Mouse (Mus musculus): ENCODE measurements at regions not wholly inside any gene's neighbourhood (a gene's known extent, or its start where the extent isn't known, plus 50 kb on each side); places are given as distances from the start of the nearest gene placed in this dataset.

GRCm38 (mm10) chr11:114199081-114199586 is 132.3 kb upstream of the Sdk2 start:
- DNase-seq: peak; percentile 19

GRCm38 (mm10) chr11:114198317-114199032 is 131.6 kb upstream of the Sdk2 start:
- peak; percentile 97 for DNase-seq

DNA sequence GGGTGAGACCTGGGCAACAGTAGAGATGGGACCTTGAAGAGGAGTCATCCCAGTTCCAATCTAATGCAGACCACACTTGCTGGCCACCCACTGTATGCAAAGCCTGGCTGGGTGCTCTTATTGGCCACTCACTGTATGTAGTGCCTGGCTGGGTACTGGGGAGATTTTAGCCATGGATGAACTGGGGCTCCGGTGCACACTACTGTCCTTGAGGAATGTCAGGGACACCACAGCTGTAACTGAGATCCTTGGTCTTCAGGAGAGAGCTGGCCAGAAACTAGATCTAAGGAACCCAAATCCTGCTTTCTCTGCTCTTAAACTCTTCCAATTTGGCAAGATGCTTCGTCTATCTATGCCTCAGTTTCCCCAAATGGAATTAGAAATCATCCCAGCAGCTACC is 128.4 kb upstream of the Sdk2 start:
- DNase-seq: no peak

DNA sequence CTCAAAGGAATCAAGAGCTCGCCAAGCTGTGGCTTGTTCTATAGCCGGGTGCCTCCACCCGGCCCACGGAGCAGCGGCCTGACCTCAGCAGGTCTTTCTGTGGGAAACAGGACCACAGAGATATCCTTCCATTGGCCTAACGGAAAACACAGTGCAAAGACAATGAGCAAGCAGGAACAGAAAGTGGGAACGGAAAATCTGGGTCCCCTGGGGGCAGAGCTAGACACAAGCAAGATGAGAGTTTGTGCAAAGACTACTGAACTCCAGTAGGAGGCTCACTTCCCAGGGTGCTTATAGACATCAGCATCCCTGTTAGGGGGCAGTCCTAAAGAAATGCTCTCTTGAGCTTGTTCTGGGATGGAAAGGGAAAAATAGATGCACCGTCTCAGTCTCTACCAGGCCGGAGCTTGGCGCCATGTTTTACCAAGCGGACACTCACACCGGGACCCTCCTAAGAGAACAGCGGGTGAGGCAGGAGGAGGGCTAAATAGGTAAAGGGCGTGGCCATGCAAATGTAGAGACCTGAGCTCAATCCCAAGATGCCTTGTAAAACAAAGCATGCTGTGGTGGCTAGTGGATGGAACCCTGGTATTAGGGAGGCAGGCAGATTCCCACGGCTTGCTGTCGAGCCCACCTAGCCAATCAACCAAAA is 127.3 kb upstream of the Sdk2 start:
- DNase-seq: no peak

GRCm38 (mm10) chr11:114193018-114193417 is 126.2 kb upstream of the Sdk2 start:
- DNase-seq: no peak

DNA sequence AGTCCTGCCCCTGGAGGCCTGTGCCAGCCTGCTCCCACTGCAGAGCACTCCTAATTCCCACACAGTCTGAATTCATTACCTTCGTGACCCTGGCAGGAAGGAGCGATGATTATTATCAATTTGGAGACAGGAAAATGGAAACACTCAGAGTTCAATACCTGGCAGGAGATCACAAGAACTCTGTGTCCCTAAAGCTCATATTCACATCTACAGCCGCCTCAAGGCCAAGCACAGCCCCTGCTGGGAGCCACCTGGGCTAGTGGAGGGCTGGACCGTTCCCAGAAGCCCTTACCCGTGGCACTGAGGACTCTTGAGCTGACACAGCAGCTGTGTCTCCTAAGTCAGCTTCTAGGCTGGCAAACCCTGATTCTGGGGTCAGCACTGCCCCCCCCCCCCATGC is 124.8 kb upstream of the Sdk2 start:
- DNase-seq: no peak

DNA sequence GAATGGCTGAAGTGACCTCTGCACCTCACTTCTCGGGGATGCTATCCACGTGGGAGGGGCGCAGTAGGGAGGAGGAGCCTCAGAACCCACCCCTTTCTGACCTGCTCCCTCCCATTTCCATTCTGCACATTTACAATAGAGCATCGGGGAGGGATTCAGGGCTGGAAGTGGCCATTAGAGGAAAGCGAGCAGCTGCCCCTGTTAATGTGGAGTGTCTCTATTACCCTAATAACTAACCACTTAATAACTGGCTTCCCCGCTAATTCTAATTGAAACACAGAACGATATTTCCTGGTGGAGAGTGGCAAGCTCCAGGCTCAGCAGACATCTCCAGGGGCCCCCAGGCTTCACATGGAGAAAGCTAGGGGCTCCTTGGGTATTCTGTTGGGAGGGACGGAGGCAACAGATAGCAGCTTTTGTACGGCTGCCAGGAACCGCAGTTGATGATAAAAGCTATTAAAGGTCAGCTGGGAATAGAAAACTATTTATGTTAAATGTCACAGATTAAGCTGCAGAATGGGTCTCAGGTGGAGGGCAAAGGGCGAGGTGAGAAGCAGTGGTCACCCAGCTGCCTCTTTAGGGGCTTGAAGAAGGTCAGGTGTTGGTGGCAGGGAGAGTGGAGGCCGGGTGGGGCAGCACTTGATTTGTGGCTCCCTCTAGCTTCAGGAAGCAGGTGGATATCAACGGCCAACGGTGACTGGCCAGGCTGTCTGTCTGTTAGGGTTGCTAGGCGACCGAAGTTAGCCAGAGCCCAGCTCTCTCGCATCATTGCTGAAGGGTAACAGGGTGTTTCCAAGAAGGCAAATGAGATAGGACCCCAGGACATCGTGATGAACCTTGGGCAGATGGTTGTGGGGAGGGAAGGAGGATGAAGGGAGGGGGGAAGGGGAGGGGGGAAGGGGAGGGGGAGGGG is 118.4 kb upstream of the Sdk2 start:
- DNase-seq: peak; percentile 51

GRCm38 (mm10) chr11:114184431-114184830 is 117.6 kb upstream of the Sdk2 start:
- no peak for DNase-seq

GRCm38 (mm10) chr11:114183231-114183630 is 116.4 kb upstream of the Sdk2 start:
- DNase-seq: no peak

- DNase-seq: peak; percentile 15
These were observed 112.1 kb upstream of the Sdk2 start for GRCm38 (mm10) chr11:114178746-114179472.

GRCm38 (mm10) chr11:114177789-114178188 is 110.9 kb upstream of the Sdk2 start:
- no peak for DNase-seq

- DNase-seq: no peak
These were observed 110.4 kb upstream of the Sdk2 start for GRCm38 (mm10) chr11:114177281-114177680.

GRCm38 (mm10) chr11:114176671-114177212 is 109.9 kb upstream of the Sdk2 start:
- peak; percentile 15 for DNase-seq

GRCm38 (mm10) chr11:114175437-114176131 is 108.7 kb upstream of the Sdk2 start:
- DNase-seq: no peak

GRCm38 (mm10) chr11:114174871-114175270 is 108.0 kb upstream of the Sdk2 start:
- DNase-seq: no peak

GRCm38 (mm10) chr11:114168231-114168661 is 101.4 kb upstream of the Sdk2 start:
- DNase-seq: peak; percentile 57

DNA sequence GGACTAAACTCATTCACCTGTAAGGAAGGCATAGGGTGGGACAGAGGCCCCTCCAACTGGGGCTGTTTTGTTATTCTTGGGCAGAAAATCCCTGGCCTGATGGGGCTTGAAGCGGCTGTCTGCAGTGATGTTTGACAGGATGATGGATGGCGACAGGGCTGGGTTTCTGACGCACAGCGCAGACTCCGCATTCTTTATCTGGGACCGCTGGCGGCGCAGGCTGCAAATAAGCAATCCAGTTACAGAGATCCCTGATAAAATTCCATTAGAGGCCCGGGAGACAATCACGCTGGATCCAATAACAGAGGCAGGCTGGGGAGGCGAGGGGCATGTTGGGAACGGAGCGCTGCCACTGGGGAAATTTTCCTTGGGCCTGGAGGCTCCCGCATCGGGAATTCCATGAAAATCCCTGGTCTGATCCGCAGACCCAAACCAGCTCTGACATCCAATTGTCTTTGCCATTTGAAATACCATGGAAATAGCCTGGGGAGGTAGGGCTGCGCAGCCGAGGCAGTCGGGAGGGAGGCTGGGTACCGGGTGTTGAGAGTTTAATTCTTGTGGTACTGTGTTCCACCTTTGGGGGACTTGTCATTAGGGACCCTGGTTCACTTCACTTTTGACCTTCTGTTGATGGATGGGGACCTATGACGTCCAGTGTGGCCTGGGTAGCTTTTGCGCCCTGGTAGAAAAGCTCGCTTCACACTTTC is 99.0 kb upstream of the Sdk2 start:
- DNase-seq: peak; percentile 43

- peak; percentile 63 for DNase-seq
These were observed 85.9 kb upstream of the Sdk2 start for GRCm38 (mm10) chr11:114152716-114153115.

GRCm38 (mm10) chr11:114146334-114146733 is 79.5 kb upstream of the Sdk2 start:
- DNase-seq: no peak

GRCm38 (mm10) chr11:114129270-114129669 is 62.4 kb upstream of the Sdk2 start:
- DNase-seq: no peak

GRCm38 (mm10) chr11:114128841-114129240 is 62.0 kb upstream of the Sdk2 start:
- no peak for DNase-seq
